Mouse (Mus musculus): ENCODE measurements around the gene Gcc2.

DNA sequence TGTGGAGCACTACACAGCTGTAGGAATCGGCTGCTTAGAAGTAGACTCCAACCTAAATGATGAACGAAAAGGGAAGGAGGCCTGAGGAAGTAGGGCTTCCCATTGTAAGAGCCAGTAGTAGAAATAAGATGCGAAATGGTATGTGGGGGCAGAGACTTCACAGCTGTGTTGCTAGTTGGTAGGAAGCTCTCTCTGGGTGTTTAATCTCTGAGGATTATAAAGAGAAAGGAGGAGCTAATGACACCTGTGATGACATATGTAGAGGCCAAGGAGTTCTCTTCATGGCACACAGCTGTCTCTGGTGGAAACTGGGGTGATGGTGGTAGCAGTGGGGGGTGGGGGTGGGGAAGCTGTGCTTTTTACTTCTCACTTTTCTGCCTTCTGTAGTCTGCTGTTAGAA lies 95.3 kb downstream of the Gcc2 start:
- TF ChIP-seq POLR2A (IDR thresholded peaks at IDR 0.05; ENCODE audit: borderline replicate concordance, extremely low read depth, low read depth, low read length): no peak
- TF ChIP-seq CTCF (IDR thresholded peaks at IDR 0.05; ENCODE audit: insufficient read depth, low read length): no peak

Data from lung, adult 2 months (tissue).